Mouse (Mus musculus) ovary, adult 10 weeks (tissue): ENCODE measurements around the gene Abcf2. TPM values are rescaled to one million over a fixed set of nuclear protein-coding genes. Genes with fewer than 3 reads are reported as not detected.

Source experiments
- polyA plus RNA-seq: library from polyadenylated mRNA; stranded (reverse); fragments of 350-450 nt; fragmentation: Illumina TruSeq; extraction: RNeasy Lipid Tissue Mini Kit (QIAGEN cat#74804); gene quantifications from one replicate; pipeline ENCODE4 v1.2.3, GENCODE M21; 2014

Abcf2 gene
- 14.2 TPM for polyA plus RNA-seq

DNA sequence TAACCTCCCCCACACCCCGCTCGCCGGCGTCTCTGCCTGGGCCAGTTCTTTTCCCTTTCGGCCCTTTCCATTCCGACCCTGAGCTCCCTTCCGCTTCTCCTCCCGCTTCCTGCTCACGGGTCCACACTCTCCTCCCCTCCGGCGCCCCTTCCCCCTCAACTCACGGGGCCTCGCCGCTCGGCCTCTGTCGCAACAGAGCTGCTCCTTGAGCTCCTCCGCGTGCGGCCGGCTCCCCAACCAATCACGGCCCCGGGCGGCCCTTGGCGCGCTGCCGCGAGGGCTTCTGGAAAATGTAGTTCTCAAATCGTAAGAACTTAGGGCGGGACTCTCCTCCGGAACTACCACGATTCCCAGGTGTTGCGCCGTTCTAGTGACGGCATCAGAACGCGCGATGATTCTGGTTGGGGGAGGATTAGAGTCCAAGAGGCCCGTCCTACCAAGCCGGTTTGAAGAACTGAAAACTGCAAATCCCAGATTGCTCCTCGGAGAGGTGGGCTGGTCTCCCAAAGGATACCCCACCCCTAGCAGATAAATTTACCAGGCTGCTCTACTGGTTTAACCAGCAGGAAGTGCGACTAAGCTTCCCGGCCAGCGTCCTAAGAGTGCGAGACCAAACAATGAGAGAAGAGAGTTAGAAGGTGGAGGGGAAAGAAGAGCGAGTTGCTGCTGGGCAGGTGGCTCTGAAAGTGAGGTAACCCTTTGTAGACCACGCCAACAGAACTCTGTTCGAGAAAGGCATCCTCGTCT, at the start of gene Abcf2:
Gene Abcf2 (minus strand): TSS at position 285 of the 747 bp plus-strand sequence.

GRCm38 (mm10) chr5:24623986-24624821, 46.9 kb upstream of the Abcf2 start, which contains the start of gene Smarcd3:
Gene Smarcd3, minus strand, starts transcription at chr5:24624411.

DNA sequence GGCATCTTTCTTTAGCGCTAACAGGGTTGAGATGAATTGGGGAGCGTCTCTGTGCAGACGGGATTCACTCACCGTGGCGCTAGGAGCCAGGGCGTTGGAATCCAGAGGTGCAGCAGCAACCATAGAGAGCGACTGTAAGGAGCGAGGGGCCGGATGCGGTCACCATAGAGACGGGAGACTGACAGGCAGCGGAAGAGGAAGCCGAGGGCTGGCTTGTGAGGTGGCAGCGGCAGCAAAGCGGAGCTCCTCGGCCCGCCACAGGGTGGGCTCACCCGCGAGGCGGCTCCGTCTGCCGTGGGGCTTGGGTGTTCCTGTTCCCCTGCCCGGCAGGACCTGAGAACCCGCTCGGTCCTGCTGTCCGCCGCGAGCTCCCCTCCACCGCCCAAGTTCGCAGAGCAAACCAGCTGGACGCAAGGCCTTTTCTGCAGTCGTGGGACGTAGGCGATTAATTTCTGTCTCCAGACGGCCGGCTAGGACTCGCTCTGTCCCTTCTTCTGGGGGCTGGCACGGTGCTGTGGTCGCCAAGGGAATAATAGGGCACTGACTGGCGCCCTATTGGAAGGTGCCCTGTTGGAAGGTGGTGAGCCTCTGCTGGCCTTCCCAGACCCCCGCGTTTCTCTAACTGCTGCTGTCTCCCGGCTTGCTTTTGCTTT, 9.4 kb upstream of the Abcf2 start, which contains the start of gene Chpf2:
Gene Chpf2 (plus strand): TSS at position 195 of the 653 bp plus-strand sequence.

GRCm38 (mm10) chr5:24556709-24557108, 20.6 kb downstream of the Abcf2 start, which contains the start of gene 4931409K22Rik:
Gene 4931409K22Rik, minus strand, starts transcription at chr5:24556809.

DNA sequence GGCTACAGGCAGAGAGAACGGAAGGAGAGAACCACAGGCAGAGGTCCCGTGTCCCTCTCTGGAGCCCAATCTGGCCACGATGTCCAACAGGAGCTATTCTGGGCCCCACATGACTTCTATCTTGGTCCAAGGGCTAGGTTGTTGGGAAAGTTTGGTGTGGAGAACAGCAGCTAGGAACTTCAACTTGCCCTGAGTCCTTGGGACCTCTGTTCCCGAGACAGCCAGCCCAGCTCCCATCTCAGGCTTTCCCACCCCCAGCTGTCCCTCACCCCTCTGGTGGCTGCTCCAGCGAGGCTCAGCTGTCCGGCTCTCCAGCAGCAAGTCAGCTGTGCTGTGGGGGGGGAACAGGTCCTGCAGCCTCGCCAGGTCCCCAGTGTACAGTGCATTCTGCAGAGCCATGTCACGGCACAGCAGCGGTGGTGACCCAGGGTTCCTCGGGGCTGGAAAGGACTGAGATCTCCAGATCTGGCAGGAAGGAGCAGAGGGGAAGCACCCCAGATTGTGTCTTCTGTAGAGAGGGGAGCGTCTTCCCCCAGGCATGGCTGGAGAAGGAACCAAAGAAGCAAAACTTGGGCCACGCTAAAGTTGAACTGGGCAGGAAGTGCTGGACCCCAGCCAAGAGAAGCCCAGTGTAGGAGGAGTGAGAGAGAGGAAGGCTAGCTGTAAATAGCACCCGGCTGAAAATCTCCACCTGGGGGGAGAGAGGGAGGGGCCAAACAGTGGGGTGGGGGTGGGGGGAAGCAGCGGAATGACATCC, 36.7 kb downstream of the Abcf2 start, which contains the start of gene Asb10:
Gene Asb10 (minus strand): TSS at position 592 of the 757 bp plus-strand sequence.

DNA sequence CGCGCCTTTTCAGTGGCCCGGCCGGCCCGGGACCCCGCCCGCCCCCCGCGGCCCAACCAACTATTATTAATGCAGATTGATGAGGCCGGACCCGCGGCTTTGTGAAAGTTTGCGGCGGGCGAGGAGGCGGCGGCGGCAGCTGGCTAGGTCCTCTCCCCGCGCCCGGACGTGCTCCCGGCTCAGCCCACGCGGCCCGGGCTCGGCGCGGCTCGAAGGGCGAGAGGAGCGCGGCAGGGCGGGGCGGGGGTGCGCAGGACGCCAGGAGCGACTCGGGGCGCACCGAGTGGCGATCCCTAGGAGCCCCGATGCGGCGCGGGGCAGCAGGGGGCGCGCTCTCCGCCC, 50.4 kb downstream of the Abcf2 start, which contains the start of gene Gbx1:
Gene Gbx1 (minus strand): TSS at position 314 of the 342 bp plus-strand sequence.

Other genes with a start within 250 kb of the Abcf2 start
- 0.43 TPM for gene Kcnh2, start 225.9 kb downstream of the Abcf2 start, polyA plus RNA-seq
- 0.31 TPM for gene Nos3, start 212.7 kb downstream of the Abcf2 start, polyA plus RNA-seq
- not detected for gene Atg9b, start 185.3 kb downstream of the Abcf2 start, polyA plus RNA-seq
- 2.1 TPM for gene Abcb8, start 183.8 kb downstream of the Abcf2 start, polyA plus RNA-seq
- gene Asic3, start 164.1 kb downstream of the Abcf2 start, polyA plus RNA-seq, result not detected
- 8.9 TPM for gene Cdk5, start 153.9 kb downstream of the Abcf2 start, polyA plus RNA-seq
- 5.9 TPM for gene Slc4a2, start 153.6 kb downstream of the Abcf2 start, polyA plus RNA-seq
- gene Fastk, start 132.2 kb downstream of the Abcf2 start, polyA plus RNA-seq, result 1.3 TPM
- 0.66 TPM for gene Tmub1, start 129.6 kb downstream of the Abcf2 start, polyA plus RNA-seq
- gene Agap3, start 125.3 kb downstream of the Abcf2 start, polyA plus RNA-seq, result 2.7 TPM
- gene Gbx1, start 50.3 kb downstream of the Abcf2 start, polyA plus RNA-seq, result not detected
- gene Asb10, start 36.5 kb downstream of the Abcf2 start, polyA plus RNA-seq, result not detected
- not detected for gene 4931409K22Rik, start 20.7 kb downstream of the Abcf2 start, polyA plus RNA-seq
- gene Chpf2, start 9.3 kb upstream of the Abcf2 start, polyA plus RNA-seq, result 1.1 TPM
- 2.3 TPM for gene Smarcd3, start 46.9 kb upstream of the Abcf2 start, polyA plus RNA-seq
- gene Nub1, start 108.1 kb upstream of the Abcf2 start, polyA plus RNA-seq, result 50.7 TPM
- 0.23 TPM for gene Wdr86, start 153.3 kb upstream of the Abcf2 start, polyA plus RNA-seq
- not detected for gene Crygn, start 180.5 kb upstream of the Abcf2 start, polyA plus RNA-seq